Mouse (Mus musculus) common myeloid progenitor, adult 5-6 weeks (primary cell): Measurements from ENCODE around the gene Zbtb5. TPM values are rescaled to one million over a fixed set of nuclear protein-coding genes. Genes with fewer than 3 reads are reported as not detected.
"Not testable (repeated sequence)": the region's sequence is repeated elsewhere in the genome, so short reads cannot be mapped to it uniquely, and the experiment has no call there.

ENCODE experiments used
- ATAC-seq: replicated peaks from 2 replicates; pipeline ENCODE4 v1.8.0; 2016; ENCODE audit warnings: low read depth, mild to moderate bottlenecking, moderate TSS enrichment, inconsistent platforms; ENCODE audit not compliant: poor library complexity, severe bottlenecking
- total RNA-seq: library from RNA; stranded (forward); fragments of 200-1000, 187-1606 nt; gene quantifications from 2 replicates; pipeline ENCODE4 v1.2.3, GENCODE M21; 2017

Gene Zbtb5
- 11.5 and 16.9 TPM in 2 replicates for total RNA-seq

DNA sequence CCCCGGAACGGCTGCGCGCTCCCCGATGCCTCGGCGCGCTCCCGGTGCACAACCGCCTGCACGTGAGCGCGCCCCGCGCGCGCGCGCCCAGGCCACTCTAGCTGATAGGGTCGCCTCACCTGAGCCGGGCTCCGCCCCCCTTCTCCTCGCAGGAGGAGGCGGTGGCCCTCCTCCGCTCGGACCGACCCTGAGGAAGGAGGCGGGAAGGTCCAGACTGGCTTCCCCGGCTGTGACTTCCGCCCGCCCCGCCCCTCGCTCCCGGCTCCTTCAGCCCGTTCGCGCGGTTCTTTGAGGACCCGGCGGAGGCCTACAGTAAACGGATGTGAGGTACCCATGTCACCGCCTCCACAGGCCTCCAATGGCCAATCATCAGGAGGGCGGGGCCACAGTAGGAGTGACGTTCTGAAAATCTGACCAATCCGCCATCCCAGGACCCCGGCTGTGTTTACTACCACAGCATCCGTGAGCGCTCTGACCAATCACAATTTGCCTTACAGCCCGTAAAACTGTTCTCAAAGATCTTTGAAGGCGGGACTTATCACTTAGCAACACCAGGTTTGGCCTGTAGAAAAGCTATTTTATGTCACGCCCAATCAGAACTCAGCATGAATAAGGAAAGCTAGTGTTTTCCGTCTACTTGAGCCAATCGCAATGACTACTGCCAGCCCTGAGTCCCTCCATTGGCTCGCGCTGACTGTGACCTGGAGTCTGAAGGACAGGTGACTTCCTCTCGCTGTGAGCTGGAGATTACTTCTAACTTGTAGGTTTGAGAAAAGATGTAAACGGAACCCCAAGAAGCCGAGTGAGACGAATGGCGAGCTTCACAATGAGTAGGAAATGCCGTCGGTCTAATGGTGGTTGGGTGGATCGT is at the start of gene Zbtb5:
Gene Zbtb5 (minus strand): TSS at position 308 of the 871 bp plus-strand sequence.
- ATAC-seq = peak; percentile 84

DNA sequence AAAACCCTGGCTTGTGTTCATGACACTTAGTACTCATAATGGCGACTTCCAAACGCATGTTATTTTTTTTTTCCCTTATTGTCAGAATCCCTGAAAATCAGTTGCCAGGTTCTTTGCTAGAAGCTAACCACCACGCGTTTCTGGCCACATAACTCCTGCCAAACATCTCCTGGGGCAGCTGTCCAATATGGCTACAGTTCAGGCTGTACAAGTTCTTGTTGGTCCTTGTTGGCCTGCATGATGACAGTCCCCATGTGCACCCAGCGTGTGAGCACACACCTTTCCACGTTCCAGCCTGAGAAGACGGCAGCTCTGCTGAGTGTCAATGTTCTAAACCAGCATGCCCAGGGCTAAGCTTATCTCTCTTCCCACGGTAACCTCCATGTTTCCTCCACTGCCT is 43.2 kb upstream of the Zbtb5 start:
- no peak for ATAC-seq

DNA sequence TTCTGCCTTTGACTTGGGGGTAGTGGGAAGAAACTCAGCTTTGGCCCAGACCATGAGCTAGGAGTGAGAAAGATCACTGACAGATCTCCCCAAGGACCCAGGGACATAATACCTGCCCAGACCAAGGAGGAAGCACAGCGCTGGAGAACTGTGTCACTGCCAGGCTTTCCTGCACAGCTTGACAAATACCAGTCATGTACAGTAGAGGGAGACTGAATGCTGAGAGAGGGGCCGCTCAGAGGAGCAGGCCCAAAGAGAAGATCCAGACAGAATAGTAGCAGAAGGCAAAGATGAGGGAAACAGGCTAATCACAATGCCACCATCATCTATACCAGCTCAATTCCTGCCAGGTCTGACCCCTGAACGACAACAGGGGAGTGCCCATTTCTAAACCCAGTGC is 42.6 kb upstream of the Zbtb5 start:
- ATAC-seq = peak; percentile 95

DNA sequence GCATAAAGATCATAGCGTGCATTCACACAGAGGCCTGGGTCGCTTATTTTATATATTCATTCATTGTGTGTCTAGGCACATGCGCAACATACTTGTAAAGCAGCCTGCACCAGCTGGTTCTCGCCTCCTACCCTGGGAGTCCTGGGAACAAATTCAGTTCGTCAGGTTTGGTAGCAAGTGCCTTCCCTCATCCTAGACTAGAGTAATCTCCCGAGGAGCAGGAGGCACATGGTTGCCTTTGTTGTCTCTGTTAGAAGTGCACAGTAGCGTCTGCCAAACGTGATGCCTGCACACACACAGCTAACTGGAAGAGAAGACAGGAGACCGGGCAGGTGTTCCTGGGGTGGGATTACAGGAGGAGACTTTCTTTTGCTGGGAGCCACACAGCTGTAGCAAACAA is 35.7 kb upstream of the Zbtb5 start:
- no peak for ATAC-seq

DNA sequence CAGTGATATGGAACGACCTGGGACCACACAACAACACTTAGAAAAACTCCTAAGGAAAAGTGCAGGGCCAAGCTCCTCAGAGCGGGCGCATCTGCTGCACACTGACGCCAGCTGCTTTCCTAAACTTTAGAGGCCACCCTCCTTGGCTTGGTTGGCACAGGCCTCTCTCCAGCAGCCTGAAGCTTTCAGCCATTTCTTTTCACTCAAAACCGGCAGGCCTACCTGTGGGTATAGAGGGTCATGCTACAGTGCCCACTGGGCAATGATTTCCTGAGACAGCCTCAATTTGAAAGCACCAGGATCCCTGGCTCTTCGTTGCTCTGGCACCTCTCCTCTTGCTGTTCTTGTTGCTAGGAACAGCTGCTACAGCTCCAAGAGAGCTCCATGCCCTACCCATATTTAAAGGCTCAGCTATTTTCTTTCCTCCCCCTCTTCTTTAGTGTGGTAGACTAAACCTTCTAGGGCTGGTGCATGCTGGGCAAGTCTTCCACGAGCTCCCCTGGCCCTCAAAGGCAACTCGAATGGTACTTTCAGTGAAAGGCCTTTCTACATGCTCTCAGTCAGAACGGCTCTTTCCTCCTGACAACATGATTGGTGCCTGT is 35.2 kb upstream of the Zbtb5 start:
- ATAC-seq = no peak

DNA sequence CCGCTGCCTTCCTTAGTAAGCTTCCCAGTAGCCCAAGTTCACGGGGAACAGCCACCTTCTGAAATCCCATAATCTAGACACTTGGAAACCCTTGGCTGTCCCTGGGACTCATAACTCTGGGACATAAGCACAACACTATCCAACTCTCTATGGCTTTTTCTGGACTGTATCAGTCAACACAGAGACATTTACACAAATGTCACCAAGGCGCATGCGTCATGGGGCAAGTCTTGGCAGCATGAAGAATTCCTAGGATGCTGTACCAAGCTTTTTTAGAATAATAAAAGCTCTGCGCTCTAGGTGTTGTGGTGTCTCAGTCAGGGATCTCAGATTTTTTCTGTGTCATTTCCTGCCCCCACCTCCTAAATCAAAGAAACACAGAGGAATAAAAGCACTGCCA is 34.5 kb upstream of the Zbtb5 start:
- ATAC-seq = no peak

DNA sequence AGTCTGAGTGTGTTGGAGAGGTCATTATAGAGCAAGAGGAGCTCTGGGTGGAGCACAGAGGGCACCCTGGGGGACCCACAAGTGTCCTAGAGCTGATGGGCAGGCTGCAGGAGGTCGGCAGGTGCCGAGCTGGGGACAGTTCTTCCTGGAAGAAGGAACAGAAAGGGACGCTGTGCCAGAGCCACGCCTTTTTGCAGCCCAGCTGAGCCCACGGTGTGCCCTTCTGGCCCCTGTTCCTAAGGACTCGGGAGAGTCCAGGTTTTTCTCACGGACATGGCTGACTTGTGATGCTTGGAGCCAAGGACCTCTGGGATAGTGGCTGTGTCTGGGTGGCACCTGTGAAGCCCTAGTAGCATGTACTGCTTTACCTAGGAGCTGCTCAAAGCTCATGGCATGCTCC is 28.6 kb upstream of the Zbtb5 start:
- ATAC-seq = no peak

DNA sequence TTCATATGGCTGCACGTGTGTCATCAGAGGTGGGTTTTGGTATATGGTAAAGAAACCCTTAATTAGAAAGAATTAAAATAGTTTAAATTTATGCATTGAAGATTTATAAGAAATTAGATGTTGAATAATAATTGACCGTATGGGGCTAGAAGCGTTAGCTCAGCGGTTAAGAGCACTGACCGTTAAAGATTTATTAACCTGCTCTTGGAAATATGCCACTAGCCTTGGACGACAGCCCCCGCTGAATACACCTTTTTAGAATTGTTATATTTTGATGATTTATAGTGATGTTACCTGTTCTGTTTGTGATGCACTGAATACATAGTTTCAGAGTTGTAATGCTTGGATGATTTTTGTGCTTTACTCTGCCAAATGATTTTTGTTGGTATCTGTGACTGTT is 27.3 kb upstream of the Zbtb5 start:
- not testable (repeated sequence) for ATAC-seq

DNA sequence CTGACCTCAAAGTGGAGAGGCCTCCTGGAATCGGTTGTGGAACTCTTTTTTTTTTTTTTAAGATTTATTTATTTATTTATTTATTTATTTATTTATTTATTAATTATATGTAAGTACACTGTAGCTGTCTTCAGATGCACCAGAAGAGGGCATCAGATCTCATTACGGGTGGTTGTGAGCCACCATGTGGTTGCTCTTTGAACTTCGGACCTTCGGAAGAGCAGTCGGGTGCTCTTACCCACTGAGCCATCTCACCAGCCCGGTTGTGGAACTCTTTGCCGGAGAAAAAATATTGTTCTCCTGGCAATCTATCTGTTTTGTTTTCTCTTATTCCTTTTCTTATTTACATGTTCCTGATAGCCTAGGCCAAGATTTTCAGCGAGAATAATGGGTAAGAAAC is 26.7 kb upstream of the Zbtb5 start:
- not testable (repeated sequence) for ATAC-seq

DNA sequence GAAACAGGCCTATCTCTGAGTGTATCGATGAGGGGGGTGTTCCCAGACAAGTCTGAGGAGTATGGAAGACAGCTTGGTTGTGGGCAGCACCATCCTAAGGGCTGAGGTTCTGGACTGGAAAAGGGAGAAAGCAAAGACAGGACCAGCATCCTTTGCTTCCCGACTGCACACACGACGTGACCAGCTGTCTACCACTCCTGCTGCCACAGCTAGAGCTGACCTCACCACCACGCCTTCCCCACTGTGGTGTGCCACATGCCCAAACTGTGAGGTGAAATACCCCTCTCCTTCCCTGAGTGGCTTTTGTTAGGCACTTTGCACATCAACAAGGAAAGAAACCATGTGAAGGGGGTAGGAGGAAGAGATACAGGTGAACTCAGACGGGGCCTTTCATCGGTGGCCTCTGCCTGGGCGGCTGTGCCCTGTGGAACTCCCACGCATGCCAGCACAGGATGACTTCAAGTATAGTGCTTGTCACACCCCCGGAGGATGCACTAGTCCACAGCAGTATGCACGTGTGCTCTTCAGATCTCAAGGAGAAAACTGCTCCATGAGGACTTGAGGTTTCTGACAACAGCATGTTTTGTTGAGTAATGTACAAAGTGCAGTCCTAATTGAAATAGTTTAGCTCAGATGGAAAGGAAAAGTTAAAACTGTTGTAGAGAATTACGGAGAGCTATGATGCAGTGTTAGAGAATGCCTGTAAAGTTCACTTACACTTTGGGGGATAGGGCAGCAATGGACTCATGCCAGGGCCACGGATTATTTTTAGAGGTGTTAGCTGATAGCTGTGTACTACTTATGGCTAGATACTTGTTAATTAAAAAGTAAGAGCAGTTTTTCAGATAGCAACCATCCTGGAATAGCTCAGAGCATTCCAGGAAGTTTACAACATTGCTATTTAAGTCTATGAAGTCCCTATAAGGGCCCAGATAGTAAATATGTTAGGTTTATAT is 25.5 kb upstream of the Zbtb5 start:
- no peak for ATAC-seq

DNA sequence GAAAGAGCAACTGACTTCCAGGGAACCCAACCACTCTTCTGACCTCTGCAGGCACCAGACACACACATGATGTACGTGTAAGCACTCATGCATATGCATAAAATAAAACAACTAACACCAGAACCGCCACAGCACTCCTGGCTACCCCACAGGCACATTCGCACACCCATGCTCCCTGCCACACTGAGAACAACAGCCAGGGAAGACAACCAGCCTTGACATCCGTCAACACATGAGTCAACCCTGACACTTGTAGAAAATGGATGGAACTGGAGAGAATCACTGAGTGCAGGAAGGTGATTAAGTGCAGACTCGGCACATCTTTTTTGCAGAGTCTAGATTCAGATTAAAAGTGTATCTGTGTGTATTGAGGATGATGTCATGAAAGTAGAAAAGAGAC is 24.4 kb upstream of the Zbtb5 start:
- no peak for ATAC-seq

DNA sequence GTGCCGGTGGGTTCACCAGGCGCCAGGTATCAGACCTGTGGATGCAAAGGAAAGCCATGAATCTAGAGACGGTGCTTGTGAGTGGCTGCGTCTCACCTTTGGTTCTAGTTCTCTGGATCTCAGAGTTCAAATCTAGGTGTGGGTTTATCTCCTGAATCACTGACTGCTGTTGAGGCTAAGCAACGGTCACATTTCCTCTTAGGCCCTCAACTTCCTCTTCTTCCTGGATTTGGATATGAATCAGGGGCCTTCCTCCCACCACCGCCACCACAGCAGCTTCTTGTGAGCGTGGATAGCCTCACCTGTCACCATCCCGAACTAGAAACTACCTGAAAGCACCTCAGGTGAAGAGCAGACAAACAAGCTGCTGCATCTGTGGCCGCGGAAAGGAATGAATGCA is 23.8 kb upstream of the Zbtb5 start:
- 0 out of 2 replicates have a peak, but pooled peaks have one; percentile 34 for ATAC-seq

DNA sequence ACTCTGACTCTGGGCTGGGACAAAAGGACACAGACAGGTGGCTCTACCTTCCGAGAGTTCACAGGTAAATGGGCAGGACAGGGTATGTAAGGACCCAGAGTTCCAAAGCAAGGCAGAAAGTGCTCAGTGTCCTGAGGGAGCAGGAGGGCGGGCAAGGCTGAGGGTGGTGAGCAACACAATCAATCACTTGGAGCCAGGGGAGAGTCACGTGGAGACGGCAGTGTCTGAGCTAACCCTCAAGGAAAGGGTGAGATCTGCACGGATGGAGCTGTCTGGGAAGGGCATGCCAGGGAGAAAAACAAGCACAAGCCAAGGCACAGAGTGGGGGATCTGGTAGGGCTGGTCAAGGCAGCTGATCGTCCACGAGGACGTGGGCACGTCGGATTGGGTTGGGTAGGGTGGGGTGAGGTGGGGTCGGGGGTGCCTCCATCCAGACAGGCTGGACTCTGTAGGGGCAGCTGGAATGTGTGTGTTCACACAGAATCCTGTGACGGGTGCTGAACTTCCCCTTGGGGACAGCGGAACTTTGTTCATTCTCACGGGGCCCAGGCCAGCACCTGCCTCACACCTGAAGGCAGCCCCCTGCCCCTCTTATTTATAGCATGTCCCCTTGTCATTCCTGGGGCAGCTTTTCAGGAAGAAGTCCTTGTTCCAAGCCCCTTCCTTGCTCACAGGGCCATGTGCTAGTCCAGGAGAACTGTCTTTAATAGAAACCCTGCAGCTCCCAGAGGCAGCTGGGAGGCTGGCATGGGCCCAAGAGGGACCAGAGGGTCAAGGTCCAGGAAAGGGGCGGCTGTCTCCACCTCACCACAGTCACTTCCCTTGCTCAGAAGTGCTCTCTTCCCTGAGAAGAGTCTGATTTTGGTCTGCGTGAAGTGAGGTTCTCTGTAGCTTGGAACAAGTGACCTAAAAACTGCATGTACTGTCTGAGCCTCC is 22.7 kb upstream of the Zbtb5 start:
- ATAC-seq = no peak

DNA sequence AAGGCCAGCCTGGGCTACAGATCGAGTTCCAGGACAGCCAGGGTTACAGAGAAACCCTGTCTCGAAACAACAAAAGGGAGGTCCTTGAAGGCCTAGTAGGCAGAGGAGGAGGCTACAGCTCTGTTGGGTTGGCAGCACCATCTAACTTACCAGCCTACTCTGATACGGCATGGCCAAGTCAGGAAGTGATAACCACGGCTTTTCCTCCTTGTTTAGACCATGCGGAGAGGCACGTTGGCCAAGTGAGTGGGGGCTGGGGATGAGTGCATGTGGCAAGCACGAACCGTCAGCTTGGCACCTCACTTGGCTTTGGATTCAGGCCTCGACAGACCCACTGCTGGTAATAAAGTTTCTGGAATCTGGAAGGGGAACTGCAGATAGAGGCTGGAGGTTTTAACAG is 20.4 kb upstream of the Zbtb5 start:
- peak; percentile 68 for ATAC-seq

DNA sequence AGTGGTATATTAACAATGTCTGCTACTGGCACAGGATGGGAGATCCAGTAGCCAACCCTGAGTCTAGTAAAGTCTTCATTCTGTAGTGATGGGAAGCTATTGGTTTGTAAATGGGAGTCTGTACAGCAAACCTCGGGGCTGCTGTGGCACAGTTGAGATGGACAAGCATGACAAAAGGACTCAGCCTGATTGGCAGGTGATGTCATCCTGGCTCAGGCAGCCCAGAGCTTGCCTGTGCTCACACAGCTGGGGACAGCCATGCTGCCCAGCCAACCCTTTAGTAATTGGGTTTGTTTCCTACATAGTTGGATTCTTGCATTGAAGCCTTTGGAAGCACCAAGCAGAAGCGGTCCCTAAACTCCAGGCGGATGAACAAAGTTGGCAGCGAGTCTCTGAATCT is 14.2 kb upstream of the Zbtb5 start:
- ATAC-seq = no peak

DNA sequence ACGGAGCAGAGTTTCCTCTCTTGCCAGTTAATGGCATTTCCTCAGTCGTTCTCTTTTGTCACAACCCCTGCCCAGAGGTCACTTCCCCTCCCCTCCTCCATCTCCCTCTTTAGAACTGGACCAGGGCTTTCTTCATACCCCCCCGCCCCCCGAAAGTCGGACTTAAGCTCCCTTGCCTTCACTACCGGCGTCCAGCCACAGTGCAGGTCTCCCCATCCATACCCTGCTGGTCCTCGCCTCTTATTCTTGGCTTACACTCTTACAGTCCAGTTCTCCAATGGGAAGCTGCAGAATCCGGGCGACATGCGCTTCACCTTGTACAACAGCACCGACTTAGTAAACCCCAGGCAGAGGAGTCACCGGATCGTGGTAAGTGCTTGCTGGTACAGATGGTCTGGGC is 6.8 kb upstream of the Zbtb5 start:
- no peak for ATAC-seq

DNA sequence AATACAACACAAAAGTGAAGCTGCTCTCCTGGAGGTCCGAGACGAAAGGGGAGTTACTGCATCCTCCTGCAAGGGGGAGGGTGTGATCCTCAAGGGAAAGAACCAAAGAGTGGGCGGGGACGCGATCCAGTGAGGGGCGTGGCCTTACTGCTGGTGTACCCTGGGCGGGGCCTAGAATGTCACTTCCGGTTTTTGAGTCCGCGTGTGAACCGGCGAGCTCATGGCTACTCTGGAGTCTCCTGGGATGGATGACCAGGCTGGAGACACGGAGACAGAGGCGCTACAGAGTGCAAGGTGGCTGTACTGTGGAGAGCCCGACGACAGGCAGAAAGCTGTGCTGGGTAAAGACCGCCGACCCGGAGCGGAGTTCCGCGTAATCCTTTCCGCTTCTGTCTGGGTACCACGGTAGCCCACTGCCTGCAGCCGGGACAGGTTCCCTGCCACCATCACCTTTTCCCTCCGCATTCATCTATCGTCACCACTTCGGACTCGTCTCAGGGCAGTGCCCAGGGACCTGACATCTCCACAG is 6.3 kb upstream of the Zbtb5 start, which contains the start of gene Polr1e:
Gene Polr1e (plus strand): TSS at position 132 of the 529 bp plus-strand sequence.
- peak; percentile 91 for ATAC-seq

DNA sequence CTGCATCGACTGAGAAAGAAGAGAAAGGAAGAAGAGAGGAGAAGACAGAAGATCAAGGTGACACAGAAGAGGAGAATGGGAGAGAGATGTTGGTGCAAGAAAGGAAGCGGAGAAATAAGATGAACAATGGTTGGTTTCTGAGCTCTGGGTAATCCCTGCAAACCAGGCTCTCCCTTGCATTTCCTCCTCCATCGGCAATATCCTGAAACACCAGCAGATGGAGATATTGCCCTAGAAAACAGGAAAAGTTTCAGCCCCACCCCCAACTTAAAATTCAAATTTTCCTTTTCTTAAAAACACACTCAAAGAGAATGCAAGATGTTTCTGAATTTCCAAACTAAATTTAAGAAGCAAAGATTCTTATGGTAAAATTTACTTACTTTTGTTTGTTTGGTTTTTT is 3.4 kb upstream of the Zbtb5 start:
- ATAC-seq = no peak

DNA sequence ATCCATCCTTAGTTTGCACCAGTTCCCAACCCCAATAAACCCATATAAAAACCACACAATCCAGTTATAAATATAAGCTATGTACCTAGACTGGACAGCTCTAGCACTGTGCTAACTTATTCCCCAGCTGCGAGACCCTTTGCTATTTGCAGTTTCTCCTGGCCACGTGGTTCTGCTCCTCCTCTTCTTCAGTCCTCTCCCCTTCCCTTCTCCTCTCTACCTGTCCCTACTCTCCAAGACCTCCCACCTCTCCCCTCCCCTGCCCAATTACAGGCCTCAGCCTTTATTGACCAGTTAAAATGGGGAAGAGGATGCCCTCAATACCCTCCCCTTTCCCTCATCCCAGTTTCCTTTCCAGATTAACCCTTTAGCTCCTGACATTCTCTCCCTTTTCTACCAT is 1.3 kb upstream of the Zbtb5 start:
- ATAC-seq = no peak
